Mouse (Mus musculus) right cerebral cortex, adult 2 months (tissue): ENCODE measurements around the gene Nol8.

Experiments used
- DNase-seq, 2 experiments: peaks; one replicate each; pipeline ENCODE4 v3.0.0; 2021 to 2022; ENCODE audit warnings: low spot score in 2 of 2

The Nol8 gene

GRCm38 (mm10) chr13:49684266-49684665 lies 31.4 kb downstream of the Nol8 start:
- no peak for DNase-seq

DNA sequence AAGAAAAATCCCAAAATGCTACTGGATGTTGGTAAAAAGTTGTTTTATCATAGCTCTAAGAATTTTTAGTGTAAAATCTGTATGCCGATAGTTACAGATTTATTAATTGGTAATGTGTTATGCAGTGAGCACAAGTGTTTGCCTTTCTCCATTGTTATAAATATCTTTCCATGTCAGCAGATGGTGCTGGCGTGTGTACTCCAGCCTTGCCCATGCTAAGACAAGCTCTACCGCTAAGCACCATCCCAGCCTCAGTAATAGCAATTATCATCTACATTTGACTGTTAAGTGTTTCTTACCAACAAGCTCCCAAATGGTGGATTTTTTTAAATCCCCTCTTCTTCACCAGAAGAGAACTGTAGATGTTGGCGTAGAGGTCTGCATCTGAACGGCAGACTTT lies 38.2 kb downstream of the Nol8 start:
- no peak for DNase-seq

GRCm38 (mm10) chr13:49703216-49703779 lies 50.4 kb downstream of the Nol8 start:
- DNase-seq = no peak

- no peak for DNase-seq
Observed at GRCm38 (mm10) chr13:49706032-49706690, 53.3 kb downstream of the Nol8 start.

- no peak for DNase-seq
Observed at GRCm38 (mm10) chr13:49708311-49708710, 55.4 kb downstream of the Nol8 start.

DNA sequence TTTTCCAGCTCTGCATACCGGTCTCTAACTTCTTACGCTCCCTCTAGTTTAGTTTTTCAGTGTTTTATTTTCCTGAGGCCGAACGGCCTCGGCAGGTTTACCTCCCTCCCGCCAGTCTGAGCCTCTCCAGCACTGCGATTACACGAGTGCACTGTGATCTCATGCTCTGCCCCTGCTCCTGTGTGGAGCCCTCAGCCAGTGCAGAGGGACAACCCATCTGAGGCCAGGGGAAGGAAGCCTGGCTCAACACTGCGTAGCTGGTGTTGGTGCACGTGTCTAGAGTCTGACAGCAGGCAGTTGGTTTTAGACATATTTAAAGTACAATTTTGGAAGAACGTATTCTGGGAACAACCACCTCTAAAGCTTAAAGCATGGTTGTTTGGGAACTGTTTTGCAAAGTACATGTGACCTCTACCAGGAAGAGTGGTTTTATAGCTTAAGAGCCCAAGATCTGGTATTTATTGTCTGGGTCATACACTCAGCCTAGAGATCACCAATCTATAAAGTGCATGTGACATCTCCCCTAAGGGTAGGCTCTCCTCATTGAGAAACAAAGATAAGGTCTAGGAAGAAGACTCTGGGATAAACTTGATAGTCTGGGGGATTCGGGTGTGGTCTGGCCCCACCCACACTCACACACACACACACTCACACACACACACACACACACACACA lies 59.3 kb downstream of the Nol8 start:
- DNase-seq = no peak

DNA sequence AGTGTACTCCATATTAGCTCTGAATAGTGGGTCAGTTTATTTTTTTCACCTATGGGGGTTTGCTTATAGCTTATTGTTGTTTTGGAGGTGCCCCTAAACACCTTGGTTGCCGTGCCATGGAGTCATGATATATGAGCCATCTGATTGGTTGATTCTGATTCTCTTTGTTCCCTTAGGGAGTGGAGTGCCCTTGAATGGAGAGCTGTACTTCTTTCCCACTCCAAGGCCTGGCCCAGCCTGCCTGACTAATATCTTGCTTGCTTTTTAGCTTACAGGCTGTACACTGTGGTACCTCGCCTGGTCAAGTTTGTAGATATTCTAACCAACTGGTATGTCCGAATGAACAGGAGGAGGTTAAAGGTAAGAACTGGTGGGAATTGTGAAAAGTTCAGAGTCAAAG lies 66.4 kb downstream of the Nol8 start:
- no peak for DNase-seq
